Comparison of ENCODE assay signal across 11 mouse cellular contexts in genomic region chr13:98393356-98394070, GRCm38 (mm10). TPM values are rescaled to one million over a fixed set of nuclear protein-coding genes. Genes with fewer than 3 reads are reported as not detected.
DNase-seq lines count a peak whose midpoint lies in the region; ATAC-seq lines count a peak whose summit lies in the region.
"Had no signal": no experiment of that assay in that cellular context is flagged by ENCODE, and none has a peak within 500 bp of the region (broad histone marks: within the 10 kb centered on the region; RNA-seq: fewer than 3 reads in every experiment).

No protein-coding gene starts in this region.

- H3K9ac ChIP-seq in hindbrain, embryonic 11.5 days (ENCODE audit: low read depth, low read length): no peak overlapping the region
- no peak overlapping the region for H3K9ac ChIP-seq in hindbrain, embryonic 14.5 days
- H3K9ac ChIP-seq: neural tube, embryonic 12.5 days had no signal

- no peak overlapping the region for H3K4me2 ChIP-seq in hindbrain, embryonic 11.5 days (replicated peaks; ENCODE audit: low read depth, low read length)
- no peak overlapping the region for H3K4me2 ChIP-seq in hindbrain, embryonic 14.5 days (replicated peaks)
- H3K4me2 ChIP-seq: neural tube, embryonic 12.5 days had no signal

- H3K36me3 ChIP-seq in hindbrain, embryonic 11.5 days (ENCODE audit: control insufficient read depth, insufficient read depth, low read length): no peaks in the 10 kb centered on the region
- H3K36me3 ChIP-seq in hindbrain, embryonic 14.5 days (replicated peaks; ENCODE audit: control insufficient read depth, insufficient read depth): no peaks in the 10 kb centered on the region
- H3K36me3 ChIP-seq in embryonic facial prominence, embryonic 10.5 days (replicated peaks): no peaks in the 10 kb centered on the region
- H3K36me3 ChIP-seq: neural tube, embryonic 12.5 days had no signal

- H3K27me3 ChIP-seq in hindbrain, embryonic 11.5 days (ENCODE audit: control insufficient read depth, insufficient read depth, low read length): peaks cover 51% of the 10 kb centered on the region
- H3K27me3 ChIP-seq in hindbrain, embryonic 14.5 days (ENCODE audit: control insufficient read depth, insufficient read depth, low read length): peaks cover 71% of the 10 kb centered on the region
- peaks cover 77% of the 10 kb centered on the region for H3K27me3 ChIP-seq in embryonic facial prominence, embryonic 10.5 days (replicated peaks; ENCODE audit: low read depth, poor library complexity, severe bottlenecking)

- no peak overlapping the region for H3K4me3 ChIP-seq in hindbrain, embryonic 11.5 days (ENCODE audit: low read depth, low read length)
- no peak overlapping the region for H3K4me3 ChIP-seq in hindbrain, embryonic 14.5 days (replicated peaks; ENCODE audit: low read length)
- H3K4me3 ChIP-seq in embryonic facial prominence, embryonic 10.5 days: no peak overlapping the region
- H3K4me3 ChIP-seq: neural tube, embryonic 12.5 days had no signal

- 31% methylated on average over 10 of the region's 10 CpGs for WGBS in hindbrain, embryonic 11.5 days
- 33% methylated on average over 10 of the region's 10 CpGs for WGBS in hindbrain, embryonic 14.5 days
- 25% methylated on average over 10 of the region's 10 CpGs for WGBS in embryonic facial prominence, embryonic 10.5 days

- peaks cover 4% of the 10 kb centered on the region; the same call in 1 of the 2 replicates for H3K4me1 ChIP-seq in hindbrain, embryonic 11.5 days (replicated peaks; ENCODE audit: control insufficient read depth, insufficient read depth, low read length)
- no peaks in the 10 kb centered on the region; the same call in 1 of the 2 replicates for H3K4me1 ChIP-seq in hindbrain, embryonic 14.5 days (replicated peaks; ENCODE audit: control insufficient read depth, insufficient read depth, low read length)
- peaks cover 45% of the 10 kb centered on the region for H3K4me1 ChIP-seq in embryonic facial prominence, embryonic 10.5 days

- DNase-seq in hindbrain, embryonic 11.5 days (ENCODE audit: low spot score): peak; percentile 30
- no peak for DNase-seq in hindbrain, embryonic 14.5 days (ENCODE audit: low spot score)
- DNase-seq in MN1 (ENCODE audit: low spot score): peak; percentile 82
- DNase-seq in embryonic facial prominence, embryonic 10.5 days (ENCODE audit: low spot score): peak; percentile 45
- peak; percentile 17 to 44 for DNase-seq in layer of hippocampus, adult 8-10 months (ENCODE audit: low spot score in 2 of 2)
- DNase-seq in thymus, postnatal 36 days: no peak
- DNase-seq in cerebellum, adult 9-11 months: no peak
- DNase-seq: lung, adult 18-20 months had no signal

- H3K27ac ChIP-seq in hindbrain, embryonic 11.5 days (ENCODE audit: low read depth, low read length): no peak overlapping the region
- no peak overlapping the region for H3K27ac ChIP-seq in hindbrain, embryonic 14.5 days
- H3K27ac ChIP-seq in embryonic facial prominence, embryonic 10.5 days (replicated peaks): 0 out of 2 replicates have a peak overlapping the region, but pooled peaks have one; percentile 35
- H3K27ac ChIP-seq: neural tube, embryonic 12.5 days had no signal

- no peaks in the 10 kb centered on the region for H3K9me3 ChIP-seq in hindbrain, embryonic 11.5 days (ENCODE audit: control insufficient read depth, low read length)
- no peaks in the 10 kb centered on the region for H3K9me3 ChIP-seq in hindbrain, embryonic 14.5 days (ENCODE audit: control insufficient read depth, low read length)
- H3K9me3 ChIP-seq in embryonic facial prominence, embryonic 10.5 days: no peaks in the 10 kb centered on the region
- H3K9me3 ChIP-seq: neural tube, embryonic 12.5 days had no signal

- no peak for ATAC-seq in hindbrain, embryonic 11.5 days (ENCODE audit: low FRiP score)
- ATAC-seq in hindbrain, embryonic 14.5 days (ENCODE audit: low FRiP score): no peak
- ATAC-seq in frontal cortex, adult (ENCODE audit: low TSS enrichment): no peak
- ATAC-seq: hindbrain, embryonic 16.5 days had no signal

RNA-seq across cellular contexts. Expression of gene Foxd1, which starts 39.5 kb away (rescaled TPM):
- polyA plus RNA-seq in hindbrain, embryonic 11.5 days (2014; fragmentation: Nextera tagmentation; extraction: Ambion mirVana): 4.6 and 5.0 TPM in 2 replicates
- polyA plus RNA-seq in hindbrain, embryonic 14.5 days (2014; fragmentation: Nextera tagmentation; extraction: Ambion mirVana): 0.89 and 1.1 TPM in 2 replicates
- 3.7 and 4.3 TPM in 2 replicates for polyA plus RNA-seq in embryonic facial prominence, embryonic 10.5 days (2016; fragmentation: Nextera tagmentation; extraction: Ambion mirVana)
- total RNA-seq in layer of hippocampus, adult 8-10 months (2022): 1 to 10 TPM in 3 of 4 experiments, under 1 TPM in 1; 0.74 to 1.3 (median 1.2) TPM

Comparison
In these comparisons a context has a peak if more than half of its experiments do, and no peak if none do; other contexts are left out.
1. DNase-seq: peak in hindbrain, embryonic 11.5 days (single experiment), MN1 (single experiment), embryonic facial prominence, embryonic 10.5 days (single experiment) and layer of hippocampus, adult 8-10 months (2 of 2); none in hindbrain, embryonic 14.5 days (single experiment), thymus, postnatal 36 days (0 of 2) and cerebellum, adult 9-11 months (single experiment).